In genomic region chr8:102780899-102781298, GRCm38 (mm10) we compare ENCODE assay signal across 7 mouse cellular contexts. TPM values are rescaled to one million over a fixed set of nuclear protein-coding genes. Genes with fewer than 3 reads are reported as not detected.
A peak's percentile ranks its signal among the peaks of the same experiment; 100 is the strongest.
DNase-seq lines count a peak whose midpoint lies in the region; ATAC-seq lines count a peak whose summit lies in the region.

No protein-coding gene starts in this region.

- H3K4me1 ChIP-seq in intestine, embryonic 16.5 days (ENCODE audit: control insufficient read depth, insufficient read depth, low read length): no peaks in the 10 kb centered on the region; the same call in none of the 2 replicates
- H3K4me1 ChIP-seq in midbrain, embryonic 12.5 days: peaks cover 26% of the 10 kb centered on the region
- H3K4me1 ChIP-seq in stomach, embryonic 14.5 days (ENCODE audit: control insufficient read depth, insufficient read depth, low read length): 0 out of 2 replicates have a peak, but pooled peaks cover 5% of the 10 kb centered on the region

- ATAC-seq in intestine, embryonic 16.5 days: 0 out of 2 replicates have a peak, but pooled peaks have one; percentile 12
- no peak for ATAC-seq in midbrain, embryonic 12.5 days (ENCODE audit: low FRiP score, low read depth)
- ATAC-seq in stomach, embryonic 14.5 days (ENCODE audit: insufficient number of reproducible peaks, insufficient read depth, low FRiP score, low read depth): no peak

- under 1% methylated on average over 12 of the region's 12 CpGs for WGBS in intestine, embryonic 16.5 days
- WGBS in midbrain, embryonic 12.5 days: 2% methylated on average over 12 of the region's 12 CpGs
- under 1% methylated on average over 12 of the region's 12 CpGs for WGBS in stomach, embryonic 14.5 days

- no peaks in the 10 kb centered on the region for H3K36me3 ChIP-seq in intestine, embryonic 16.5 days (ENCODE audit: control insufficient read depth, insufficient read depth, low read length)
- 0 out of 2 replicates have a peak, but pooled peaks cover 1% of the 10 kb centered on the region for H3K36me3 ChIP-seq in midbrain, embryonic 12.5 days
- H3K36me3 ChIP-seq in stomach, embryonic 14.5 days (ENCODE audit: control insufficient read depth, insufficient read depth, low read length): peaks cover 9% of the 10 kb centered on the region; the same call in 1 of the 2 replicates

- intact Hi-C loops in gastrocnemius, postnatal 36 days (cut with DNase I): loop anchor here (10.0 kb wide), 1 partner anchor 1244 kb away; no protein-coding TSS in a partner anchor
- intact Hi-C loops in left cerebral cortex, postnatal 4 days (cut with DNase I): loop anchor here (10.0 kb wide), 3 partner anchors 554 to 1836 kb away; no protein-coding TSS in a partner anchor

- peak; percentile 67 for DNase-seq in adrenal gland, postnatal 25 days
- DNase-seq in embryo, embryonic 10 days (ENCODE audit: low spot score): peak; percentile 90
- peak; percentile 34 to 55 for DNase-seq in gastrocnemius, postnatal 36 days
- DNase-seq in left cerebral cortex, postnatal 4 days: peak; percentile 88

- H3K9ac ChIP-seq in intestine, embryonic 16.5 days (ENCODE audit: low read depth, low read length): peak overlapping the region; percentile 49
- peak overlapping the region; percentile 44; the same call in 1 of the 2 replicates for H3K9ac ChIP-seq in midbrain, embryonic 12.5 days (replicated peaks)
- H3K9ac ChIP-seq in stomach, embryonic 14.5 days (replicated peaks; ENCODE audit: low read depth, low read length): no peak overlapping the region; the same call in 1 of the 2 replicates

- H3K4me3 ChIP-seq in intestine, embryonic 16.5 days (ENCODE audit: low read length): peak overlapping the region; percentile 36
- H3K4me3 ChIP-seq in midbrain, embryonic 12.5 days: peak overlapping the region; percentile 36
- H3K4me3 ChIP-seq in stomach, embryonic 14.5 days (ENCODE audit: low read depth, low read length): peak overlapping the region; percentile 84

- H3K4me2 ChIP-seq in intestine, embryonic 16.5 days (ENCODE audit: low read depth, low read length): peak overlapping the region; percentile 44
- H3K4me2 ChIP-seq in midbrain, embryonic 12.5 days (replicated peaks): peak overlapping the region; percentile 59
- peak overlapping the region; percentile 78 for H3K4me2 ChIP-seq in stomach, embryonic 14.5 days (replicated peaks; ENCODE audit: low read depth, low read length)

- H3K9me3 ChIP-seq in intestine, embryonic 16.5 days (ENCODE audit: control insufficient read depth, low read length): no peaks in the 10 kb centered on the region
- no peaks in the 10 kb centered on the region for H3K9me3 ChIP-seq in midbrain, embryonic 12.5 days
- no peaks in the 10 kb centered on the region for H3K9me3 ChIP-seq in stomach, embryonic 14.5 days (ENCODE audit: control insufficient read depth, low read depth, low read length)

- peak overlapping the region; percentile 8; the same call in 1 of the 2 replicates for H3K27ac ChIP-seq in intestine, embryonic 16.5 days (ENCODE audit: low read length)
- H3K27ac ChIP-seq in midbrain, embryonic 12.5 days (replicated peaks): no peak overlapping the region
- H3K27ac ChIP-seq in stomach, embryonic 14.5 days (ENCODE audit: low read length): peak overlapping the region; percentile 58; the same call in 1 of the 2 replicates

- peaks cover 15% of the 10 kb centered on the region for H3K27me3 ChIP-seq in intestine, embryonic 16.5 days (replicated peaks; ENCODE audit: control insufficient read depth, insufficient read depth, low read length)
- peaks cover 20% of the 10 kb centered on the region for H3K27me3 ChIP-seq in midbrain, embryonic 12.5 days
- no peaks in the 10 kb centered on the region for H3K27me3 ChIP-seq in stomach, embryonic 14.5 days (ENCODE audit: control insufficient read depth, insufficient read depth, low read length)

RNA-seq across cellular contexts. Expression of gene Cdh11, which starts 4.5 kb away (rescaled TPM):
- total RNA-seq in adrenal gland, postnatal 25 days (2021): 7.8 and 8.5 TPM in 2 replicates
- total RNA-seq in gastrocnemius, postnatal 36 days (2021): 1 to 10 TPM in 1 of 2 experiments, under 1 TPM in 1; 0.97 to 1.7 TPM
- 53.6 and 55.8 TPM in 2 replicates for polyA plus RNA-seq in intestine, embryonic 16.5 days (2015; fragmentation: Nextera tagmentation; extraction: Ambion mirVana)
- total RNA-seq in left cerebral cortex, postnatal 4 days (2021): 10 to 100 TPM; 82.7 to 89.6 TPM
- polyA plus RNA-seq in midbrain, embryonic 12.5 days (2016; fragmentation: Nextera tagmentation; extraction: Ambion mirVana): 64.3 and 82.9 TPM in 2 replicates
- polyA plus RNA-seq in stomach, embryonic 14.5 days (2014; fragmentation: Nextera tagmentation; extraction: Ambion mirVana): 123 and 127 TPM in 2 replicates
